Mouse (Mus musculus): Measurements from ENCODE around the gene Nos1.

Gene Nos1

DNA sequence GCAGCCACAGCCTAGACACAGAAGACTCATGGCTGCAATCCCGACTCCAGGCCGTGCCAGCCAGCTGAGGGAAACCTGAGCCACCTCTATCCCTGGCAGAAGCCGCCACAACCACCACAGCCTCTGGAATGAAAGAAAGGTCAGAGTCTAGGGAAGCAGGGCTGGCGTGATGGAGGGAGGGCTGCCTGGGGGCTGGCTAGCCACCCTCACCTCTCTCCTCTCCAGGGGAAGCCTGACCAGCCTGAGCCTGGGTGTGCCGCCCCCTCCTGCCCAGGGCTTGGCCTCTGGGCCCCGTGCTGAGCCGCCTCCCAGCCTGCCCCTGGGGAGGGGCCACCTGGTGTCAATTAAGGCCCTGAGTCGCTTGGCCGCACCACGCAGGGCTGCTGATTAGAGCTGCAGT lies at the start of gene Nos1:
TSS of gene Nos1 (plus strand) at position 352 of the 400 bp plus-strand sequence.
- in situ Hi-C loops (cut with MseI, MboI): no loop called here

DNA sequence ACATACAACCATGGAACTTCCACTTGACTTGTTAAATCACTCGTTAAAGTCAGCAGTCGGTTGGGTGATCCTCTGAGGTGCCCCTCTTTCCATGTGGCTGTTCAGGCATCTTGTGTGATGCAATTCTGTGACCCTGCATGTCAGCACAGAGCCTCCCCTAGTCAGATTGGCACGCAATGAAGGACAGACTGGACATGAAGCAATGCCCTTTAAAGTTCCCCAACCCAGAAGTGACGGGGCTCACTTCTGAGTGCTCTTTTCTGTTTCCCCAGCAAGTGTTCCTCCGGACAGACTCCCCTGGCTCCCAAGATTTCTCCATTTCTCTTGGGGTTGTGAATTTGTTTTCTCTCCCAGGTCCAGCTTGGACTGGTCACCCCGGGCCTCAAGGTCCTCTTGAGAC lies 49.5 kb upstream of the Nos1 start:
- in situ Hi-C loops (cut with MseI, MboI): no loop called here

DNA sequence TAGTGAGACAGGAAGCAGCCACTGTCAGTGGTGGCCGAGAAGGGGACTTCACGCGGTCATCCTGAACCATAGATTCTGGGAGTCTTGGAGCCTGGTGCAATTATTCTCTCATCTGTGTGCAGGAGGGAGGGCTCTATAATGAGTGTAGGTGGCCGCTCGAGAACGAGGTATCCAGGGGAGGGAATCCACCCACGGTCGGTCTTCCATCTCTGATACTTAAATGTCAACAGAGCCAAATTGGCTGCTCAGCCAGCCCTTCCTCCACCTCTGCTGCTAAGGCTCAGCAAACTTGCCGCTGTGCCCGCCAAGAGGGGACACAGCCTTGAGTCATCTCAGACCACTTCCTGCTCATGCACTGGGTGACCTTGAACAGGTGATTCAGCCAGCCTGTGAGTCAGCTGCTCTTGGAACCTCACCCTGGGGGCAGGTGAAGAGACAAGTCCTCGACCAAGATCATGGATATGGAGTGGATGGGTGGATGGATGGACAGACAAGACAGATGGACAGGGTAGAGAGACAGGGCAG lies 36.1 kb upstream of the Nos1 start:
- in situ Hi-C loops (cut with MseI, MboI): no loop called here

DNA sequence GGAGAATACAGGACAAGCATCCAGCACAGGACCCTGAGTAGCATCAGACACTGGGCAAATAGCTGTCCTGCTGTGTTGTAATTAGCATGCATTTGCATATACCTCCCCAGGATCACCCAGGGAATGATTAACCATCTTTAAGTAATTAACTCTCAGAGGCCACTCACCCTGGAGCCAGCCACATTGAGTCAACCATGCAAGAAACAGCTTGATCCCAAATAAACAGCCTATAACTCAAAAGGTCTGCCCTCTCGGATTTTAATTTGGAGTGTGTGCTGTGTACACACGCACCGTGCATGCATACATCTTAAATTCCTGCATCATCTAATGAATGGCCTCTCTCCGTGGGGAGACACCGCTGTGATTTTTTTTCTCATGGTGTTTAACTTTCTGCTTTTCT lies 31.5 kb upstream of the Nos1 start:
- in situ Hi-C loops (cut with MseI, MboI): no loop called here

DNA sequence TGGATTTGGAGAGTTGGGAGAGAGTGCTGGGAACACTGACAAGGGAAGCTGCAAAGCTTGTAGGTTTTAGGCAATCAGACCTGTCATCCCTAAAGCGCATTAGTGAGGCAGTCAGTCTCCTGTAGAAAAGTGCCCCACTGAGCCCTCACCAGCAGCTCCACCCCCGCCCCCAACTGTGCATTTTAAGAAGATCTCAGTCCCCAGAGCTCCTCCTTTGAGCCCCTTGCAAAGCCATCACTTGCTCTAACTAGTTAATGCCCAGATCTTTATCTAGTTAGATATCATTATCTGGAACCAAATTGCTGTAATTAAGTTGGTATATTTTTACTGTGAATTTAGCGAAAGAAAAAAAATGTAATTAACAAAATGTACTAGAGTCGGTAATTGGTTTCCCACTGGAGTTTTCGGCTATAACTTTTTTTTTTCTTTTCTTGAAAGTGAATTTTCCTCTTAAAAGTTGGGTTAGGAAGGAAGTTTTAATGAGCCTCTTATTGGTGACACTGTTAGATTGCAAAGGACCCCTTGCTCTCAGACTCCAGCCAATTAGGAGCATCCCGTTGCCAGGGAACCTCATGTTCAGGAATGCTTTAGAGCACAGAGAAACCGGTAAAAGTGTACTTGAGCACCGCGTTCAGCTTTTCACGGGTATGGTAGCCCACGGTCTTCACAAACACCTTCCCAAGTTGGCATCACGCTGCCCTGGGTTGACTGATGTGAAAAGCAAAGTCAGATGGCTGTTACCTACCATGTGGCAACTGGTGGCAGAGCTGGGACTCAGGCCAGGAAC lies 22.9 kb upstream of the Nos1 start:
- in situ Hi-C loops (cut with MseI, MboI): no loop called here

DNA sequence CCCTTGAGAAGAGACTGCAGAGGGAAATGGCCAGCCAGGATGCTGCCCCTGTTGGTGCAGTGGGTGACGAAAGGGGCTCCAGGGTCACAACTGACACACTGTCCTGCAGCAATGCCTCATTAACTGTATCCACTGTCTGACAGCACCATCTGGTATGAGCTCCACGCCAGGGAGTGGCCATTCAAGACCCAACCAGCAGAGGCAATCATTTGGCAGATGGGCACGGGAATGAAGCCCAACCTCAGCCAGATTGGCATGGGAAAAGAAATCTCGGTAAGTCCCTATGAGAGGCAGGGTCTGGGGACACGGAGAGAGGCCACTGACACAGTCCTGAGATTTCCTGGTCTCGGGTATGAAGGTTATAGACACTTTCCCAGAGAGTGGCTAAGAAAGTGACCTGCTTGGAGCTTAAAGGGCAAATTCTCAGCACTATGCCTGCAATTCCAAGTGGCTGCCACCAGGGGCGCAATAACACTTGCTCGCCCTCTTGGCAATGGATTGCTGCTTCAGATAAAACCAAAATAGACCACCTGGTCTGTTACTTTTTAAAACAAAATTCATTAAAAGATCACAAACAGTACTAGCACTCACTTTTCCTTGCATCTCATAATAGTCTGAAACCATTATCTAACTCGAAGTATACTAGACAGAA lies 19.5 kb upstream of the Nos1 start:
- in situ Hi-C loops (cut with MseI, MboI): no loop called here

DNA sequence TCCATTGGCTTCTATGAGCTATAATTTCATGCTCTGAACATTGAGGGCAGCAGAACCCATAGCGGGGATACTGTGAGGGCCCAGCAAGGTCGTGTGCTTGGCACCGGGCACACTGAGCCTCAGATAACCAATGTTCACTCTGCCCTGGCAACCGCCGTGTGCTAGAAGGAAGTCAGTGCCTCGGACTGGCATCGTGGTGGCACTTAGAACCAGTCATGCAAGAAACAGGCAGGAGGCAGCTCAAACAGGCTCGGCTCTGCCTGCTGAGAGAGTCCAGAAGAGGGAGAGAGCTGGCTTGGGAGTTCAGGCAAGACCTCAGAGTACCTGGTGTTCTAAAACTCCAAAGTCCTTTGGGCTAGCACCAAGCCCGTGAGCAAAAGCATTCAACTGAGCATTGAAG lies 16.3 kb upstream of the Nos1 start:
- in situ Hi-C loops (cut with MseI, MboI): no loop called here

DNA sequence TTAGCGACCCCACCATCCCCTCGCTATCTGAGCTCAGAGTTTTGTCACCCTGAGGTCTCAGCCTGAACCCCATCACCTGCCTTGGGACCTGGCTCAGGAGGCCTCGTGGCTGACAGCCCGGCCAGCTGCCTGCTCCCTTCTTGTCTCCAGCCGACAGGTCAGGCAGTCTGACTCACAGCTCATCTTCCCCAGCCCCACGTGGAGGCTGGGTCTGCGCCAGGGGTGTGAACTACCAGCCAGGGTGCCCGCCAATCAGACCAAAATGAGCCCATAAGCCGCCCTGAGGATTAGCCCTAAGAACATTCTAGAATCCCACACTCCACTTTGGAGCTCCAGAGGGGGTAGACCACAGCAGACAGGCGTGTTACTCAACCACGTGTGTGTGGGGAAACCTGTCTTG lies 1.7 kb upstream of the Nos1 start:
- in situ Hi-C loops (cut with MseI, MboI): no loop called here

DNA sequence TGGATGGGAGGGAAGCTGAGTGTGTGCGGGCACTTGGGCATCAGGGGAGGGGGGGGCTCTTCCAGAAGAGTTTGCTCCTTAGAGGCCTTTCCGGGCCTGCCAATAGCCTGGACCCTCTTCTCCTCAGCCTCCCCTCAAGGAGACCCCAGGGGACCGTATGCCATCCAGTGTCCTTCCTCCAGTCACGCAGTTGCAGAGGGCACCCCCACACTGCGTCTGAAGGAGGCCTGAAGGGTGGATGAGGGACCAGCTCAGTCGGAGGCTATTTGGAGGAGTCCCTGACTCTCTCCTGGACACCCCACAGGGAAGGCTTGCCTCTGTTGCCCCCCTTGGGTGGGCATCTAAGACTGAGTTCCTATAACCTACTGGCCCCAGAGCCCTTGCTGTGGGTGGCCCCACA lies 346 bp downstream of the Nos1 start:
- in situ Hi-C loops (cut with MseI, MboI): no loop called here

DNA sequence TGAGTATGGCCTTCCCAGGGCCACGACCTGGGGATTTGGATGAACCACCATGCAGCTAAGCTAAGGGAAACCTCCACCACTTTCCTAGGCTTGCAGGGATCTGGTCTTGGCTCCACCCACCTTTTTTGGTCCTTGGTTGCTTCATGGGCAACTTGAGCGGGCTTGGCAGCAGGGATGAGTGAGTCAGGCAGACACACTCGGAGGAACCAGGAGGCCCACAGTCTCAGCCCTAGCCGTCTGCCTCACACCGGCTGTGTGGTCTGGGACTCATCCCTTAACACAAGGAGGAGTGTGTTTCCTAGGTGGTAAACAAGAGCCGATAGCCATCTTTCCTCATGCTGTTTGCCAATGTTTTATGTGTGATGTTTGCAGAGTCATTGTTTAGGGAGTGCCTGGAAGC lies 9.2 kb downstream of the Nos1 start:
- in situ Hi-C loops (cut with MseI, MboI): no loop called here

DNA sequence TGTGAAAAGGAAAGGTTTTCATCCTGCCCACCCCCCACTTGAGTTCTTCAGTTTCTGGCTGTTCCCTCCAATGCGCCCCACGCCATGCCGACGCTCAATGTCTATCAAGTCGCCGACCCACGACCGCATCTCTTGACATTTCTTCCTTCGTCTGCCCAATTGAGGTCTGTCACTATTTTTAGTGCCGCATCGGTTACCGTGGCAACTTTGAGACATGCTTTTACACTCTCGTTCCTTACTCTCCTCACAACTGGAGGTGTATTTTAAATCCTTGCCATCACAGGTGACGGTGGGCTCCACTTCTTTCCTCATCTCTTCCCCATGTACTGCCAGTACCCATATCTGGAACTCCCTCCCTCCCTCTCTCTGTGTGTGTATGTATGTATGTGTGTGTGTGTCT lies 11.0 kb downstream of the Nos1 start:
- in situ Hi-C loops (cut with MseI, MboI): no loop called here

DNA sequence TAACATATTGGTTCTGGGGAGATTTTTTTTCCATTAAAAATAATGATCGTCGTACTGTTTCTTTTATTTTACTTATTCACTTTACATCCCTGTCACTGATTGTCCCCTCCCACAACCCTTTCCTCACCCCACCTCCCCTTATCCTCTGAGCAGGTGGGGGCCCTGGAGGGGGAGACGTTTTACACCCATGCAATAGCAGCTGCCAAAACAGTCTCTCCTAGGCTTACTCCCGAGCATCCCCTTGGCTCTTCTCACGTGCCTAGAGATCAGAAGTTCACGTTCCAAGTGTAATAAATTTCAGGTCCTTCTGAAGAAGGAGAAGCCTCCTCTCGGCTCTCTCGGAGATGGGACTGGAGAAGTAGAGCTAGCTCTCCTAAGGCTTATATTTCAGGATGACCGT lies 20.0 kb downstream of the Nos1 start:
- in situ Hi-C loops (cut with MseI, MboI): no loop called here

DNA sequence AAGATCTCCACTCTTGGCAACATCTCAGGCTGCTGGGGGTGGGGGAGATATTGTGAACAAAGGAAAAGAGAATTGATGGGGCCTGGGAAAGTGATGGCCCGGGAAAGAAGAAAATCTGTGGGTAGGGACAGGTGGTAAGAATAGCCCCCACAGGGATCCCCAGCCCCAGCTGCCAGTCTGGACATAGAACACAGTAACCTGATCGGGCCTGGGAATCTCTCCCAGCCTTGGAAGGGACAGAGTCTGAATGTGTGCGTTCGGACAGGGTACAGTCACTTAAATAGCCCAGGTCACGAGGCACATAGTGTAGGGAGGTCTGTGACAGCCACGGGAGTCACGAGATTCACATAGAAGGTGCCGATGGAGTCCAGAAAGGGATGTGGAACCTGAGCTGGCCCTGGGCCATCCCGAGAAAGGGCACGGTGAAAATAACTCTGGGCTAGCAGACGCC lies 21.3 kb downstream of the Nos1 start:
- in situ Hi-C loops (cut with MseI, MboI): no loop called here

DNA sequence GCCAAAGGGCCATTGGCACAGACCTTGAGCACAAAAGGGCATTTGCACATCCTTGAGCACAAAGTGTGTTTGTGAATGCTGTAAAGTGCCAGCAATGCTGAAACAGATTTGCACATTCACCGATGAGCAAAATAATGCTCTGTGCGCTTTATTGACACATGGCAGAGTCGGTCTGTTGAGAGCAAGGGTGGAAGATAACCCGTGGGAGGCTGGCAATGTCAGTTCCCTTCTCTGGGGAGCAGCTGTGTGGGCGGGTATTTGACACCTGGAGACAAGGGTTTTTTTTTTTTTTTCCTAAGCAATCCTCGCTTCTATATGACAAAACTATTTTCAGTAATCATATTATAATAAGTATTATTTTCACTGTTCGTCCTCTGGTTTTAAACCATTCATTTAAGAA lies 22.7 kb downstream of the Nos1 start:
- in situ Hi-C loops (cut with MseI, MboI): no loop called here

DNA sequence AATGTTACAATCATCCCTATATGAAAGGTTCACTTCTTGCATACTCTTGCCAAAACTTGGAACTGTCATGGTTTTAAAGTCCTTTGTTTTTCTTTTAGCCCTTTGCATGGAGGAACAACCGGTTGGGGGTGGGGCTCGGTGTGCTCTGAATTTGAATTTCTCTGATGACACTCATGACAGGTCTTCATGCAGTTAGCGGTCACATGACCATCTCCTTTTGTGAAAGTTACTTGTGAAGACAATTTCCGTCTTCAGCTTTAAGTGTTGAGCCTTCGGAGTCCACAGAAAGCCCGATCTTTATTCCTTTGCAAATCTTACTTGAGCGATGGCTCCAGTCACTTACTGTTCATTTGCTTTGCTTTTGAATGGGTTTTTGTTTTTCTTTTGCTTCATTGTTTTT lies 30.1 kb downstream of the Nos1 start:
- in situ Hi-C loops (cut with MseI, MboI): no loop called here

DNA sequence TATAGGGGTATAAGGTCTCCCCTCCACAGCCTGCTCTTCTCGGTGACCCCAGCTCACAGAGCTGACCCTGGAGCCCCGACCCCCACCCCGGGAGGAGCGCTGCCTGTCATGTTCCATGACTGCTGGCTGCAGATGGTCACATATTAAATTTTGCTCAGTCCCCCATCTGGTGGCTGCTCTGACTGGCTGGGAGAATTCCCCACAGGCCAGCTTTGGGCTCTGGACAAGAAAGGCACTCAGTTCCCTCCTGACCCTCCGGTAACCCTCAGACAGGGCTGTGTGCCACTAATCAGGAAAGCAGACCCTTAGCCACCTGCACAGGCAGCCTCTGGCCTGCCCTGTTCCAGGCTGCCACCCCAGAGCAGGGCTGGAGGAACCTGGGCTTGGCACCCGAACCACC lies 38.0 kb downstream of the Nos1 start:
- in situ Hi-C loops (cut with MseI, MboI): no loop called here

DNA sequence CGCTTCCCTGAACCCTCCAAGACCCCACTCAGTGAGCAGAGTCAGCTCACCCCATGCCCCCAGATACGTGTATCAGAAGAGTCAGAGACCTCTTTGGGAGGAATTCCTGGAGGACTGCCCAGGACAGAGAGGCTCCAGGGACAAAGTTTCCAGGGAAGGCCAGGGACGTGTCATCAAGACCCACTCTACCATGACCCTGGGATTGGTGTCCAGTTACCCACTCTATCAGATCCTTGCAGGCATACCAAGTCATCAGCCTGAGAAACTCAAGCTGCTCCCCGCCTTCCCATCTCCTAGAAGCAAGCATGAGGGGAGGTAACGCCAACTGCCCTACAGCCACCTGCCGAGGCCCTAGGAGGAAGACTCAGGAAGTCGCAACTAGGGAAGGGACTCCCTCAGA lies 39.6 kb downstream of the Nos1 start:
- in situ Hi-C loops (cut with MseI, MboI): no loop called here

DNA sequence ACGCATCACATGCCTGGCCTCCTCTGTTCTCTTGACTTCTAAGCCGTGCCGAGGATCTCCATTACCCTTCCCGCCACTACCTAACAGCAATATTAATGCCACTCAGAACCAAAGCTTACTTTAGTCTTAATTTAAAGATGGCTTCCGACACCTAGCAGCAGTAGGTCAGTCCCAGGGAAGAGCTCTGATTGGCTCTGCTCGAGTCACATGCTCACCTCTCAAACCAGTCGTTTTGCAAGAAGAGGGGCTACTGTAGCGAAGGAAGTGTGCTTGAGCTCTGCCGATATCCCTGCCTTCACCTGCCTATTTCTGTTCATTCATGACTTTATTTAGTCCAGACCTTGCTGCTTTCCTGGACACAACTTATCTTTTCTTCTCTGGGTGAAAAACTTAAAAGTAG lies 43.0 kb downstream of the Nos1 start:
- in situ Hi-C loops (cut with MseI, MboI): no loop called here

DNA sequence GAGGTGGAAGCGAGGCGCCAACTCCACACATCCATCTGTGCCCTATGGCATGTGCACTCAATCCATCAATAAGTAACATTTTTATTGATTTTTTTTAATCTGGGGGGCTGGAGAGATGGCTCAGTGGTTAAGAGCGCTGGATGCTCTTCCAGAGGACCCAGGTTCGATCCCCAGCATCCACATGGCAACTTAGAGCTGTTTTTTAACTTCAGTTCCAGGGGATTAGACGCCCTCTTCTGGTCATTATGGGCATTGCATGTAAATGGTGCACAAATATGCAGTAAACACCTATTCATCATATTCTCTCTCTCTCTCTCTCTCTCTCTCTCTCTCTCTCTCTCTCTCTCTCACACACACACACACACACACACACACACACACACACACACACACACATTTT lies 43.7 kb downstream of the Nos1 start:
- in situ Hi-C loops (cut with MseI, MboI): no loop called here

DNA sequence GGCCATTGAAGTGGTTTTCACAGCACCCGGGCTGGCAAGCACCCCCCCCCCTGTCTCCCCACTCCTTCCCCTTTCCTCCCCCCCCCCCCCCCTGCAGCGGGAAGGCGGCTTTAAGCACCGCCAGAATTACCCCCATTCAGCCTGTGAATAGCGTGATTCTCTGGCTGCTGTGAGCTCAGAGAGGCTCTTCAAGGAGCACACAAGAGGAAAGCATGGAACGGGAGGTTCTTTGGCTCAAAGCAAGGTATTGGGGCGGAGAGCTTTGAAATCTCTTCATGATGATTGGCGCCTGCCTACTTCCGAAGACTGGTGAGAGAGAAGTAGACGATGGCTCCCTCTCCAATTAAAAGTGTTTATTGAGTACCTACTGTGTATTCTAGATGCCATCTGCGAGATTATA lies 44.5 kb downstream of the Nos1 start:
- in situ Hi-C loops (cut with MseI, MboI): loop anchor here in 1 of 2 experiments (25.0 kb wide), 1 partner anchor 213 kb away; no protein-coding TSS in a partner anchor

DNA sequence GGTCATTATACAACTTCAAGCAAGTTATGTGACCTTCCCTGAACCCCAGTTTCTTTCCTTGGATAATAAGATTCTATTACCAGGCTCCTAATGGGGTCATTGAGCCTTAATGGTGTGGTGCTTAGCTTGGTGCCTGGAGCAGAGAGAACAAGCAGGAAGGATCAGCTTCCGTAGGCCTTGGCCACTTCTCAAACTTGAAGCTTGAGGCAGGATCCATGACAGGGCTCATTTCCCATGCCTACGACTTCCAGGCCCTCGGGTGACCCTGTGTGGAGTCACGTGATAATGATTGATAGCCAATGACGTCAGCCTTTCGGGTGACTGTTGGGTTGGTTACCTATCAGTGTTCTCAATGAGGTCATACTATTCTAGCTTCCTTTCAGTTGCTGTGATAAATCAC lies 46.5 kb downstream of the Nos1 start:
- in situ Hi-C loops (cut with MseI, MboI): loop anchor here in 1 of 2 experiments (25.0 kb wide), 1 partner anchor 215 kb away; no protein-coding TSS in a partner anchor

DNA sequence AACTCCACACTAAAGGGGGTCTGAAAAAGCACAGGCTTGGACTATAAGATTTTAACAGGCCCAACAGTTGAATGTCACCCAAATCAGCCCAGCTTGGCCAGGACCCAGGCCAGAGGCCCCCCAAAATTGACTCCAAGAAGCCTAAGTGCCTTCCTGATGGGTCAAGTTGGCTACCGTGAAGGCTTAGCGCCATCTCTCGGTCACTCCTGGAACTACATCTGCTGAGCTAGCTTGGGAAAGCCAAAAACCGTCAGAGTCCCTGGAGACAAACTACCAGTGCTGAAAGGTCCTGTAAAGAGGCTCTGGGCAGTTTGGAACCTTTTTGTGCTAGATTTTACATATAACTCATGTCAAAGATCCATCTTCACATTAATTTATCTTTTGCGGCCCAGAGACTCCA lies 56.1 kb downstream of the Nos1 start:
- in situ Hi-C loops (cut with MseI, MboI): loop anchor here (5.0 to 25.0 kb wide), 5 partner anchors 90 to 332 kb away; no protein-coding TSS in a partner anchor

DNA sequence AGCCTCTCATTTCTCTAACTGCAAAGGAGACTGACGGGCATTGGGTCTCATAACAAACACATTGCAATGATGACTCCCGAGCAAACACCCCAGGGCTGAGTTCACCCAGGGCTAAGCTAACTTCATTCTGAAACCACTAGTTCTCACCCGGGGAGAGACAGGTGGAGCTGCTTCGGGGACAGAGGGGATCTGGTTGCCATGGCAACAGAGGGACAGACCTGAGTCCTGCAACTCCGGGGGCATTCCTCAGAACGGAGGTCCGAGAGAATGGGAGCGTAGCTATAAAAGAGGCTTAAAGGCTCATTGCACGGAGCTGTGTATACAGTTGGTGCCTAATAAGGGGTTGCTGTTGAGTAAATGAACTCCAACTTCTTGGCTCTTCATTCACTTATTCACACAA lies 56.9 kb downstream of the Nos1 start:
- in situ Hi-C loops (cut with MseI, MboI): loop anchor here (5.0 to 25.0 kb wide), 5 partner anchors 90 to 333 kb away; no protein-coding TSS in a partner anchor

Measured in mouse trophoblast stem cell (cell line).